ENCODE assay signal across 12 mouse cellular contexts in genomic region chr10:83984697-83985415, GRCm38 (mm10).
DNase-seq lines count a peak whose midpoint lies in the region; ATAC-seq lines count a peak whose summit lies in the region.
"Had no signal": no experiment of that assay in that cellular context is flagged by ENCODE, and none has a peak within 500 bp of the region (broad histone marks: within the 10 kb centered on the region; RNA-seq: fewer than 3 reads in every experiment).

No protein-coding gene starts in this region.

- intact Hi-C loops in left cerebral cortex, postnatal 4 days (cut with DNase I) = no loop called here
- intact Hi-C loops in left cerebral cortex, postnatal 25 days (cut with DNase I) = no loop called here
- intact Hi-C loops in heart, postnatal 14 days (cut with DNase I) = no loop called here

- WGBS in intestine, embryonic 14.5 days = 64% methylated on average over 12 of the region's 12 CpGs

- H3K4me3 ChIP-seq in intestine, embryonic 14.5 days (ENCODE audit: low read depth, low read length) = no peak overlapping the region
- H3K4me3 ChIP-seq: gastrocnemius, adult 2 months; myocyte had no signal

- no peaks in the 10 kb centered on the region for H3K36me3 ChIP-seq in intestine, embryonic 14.5 days (ENCODE audit: control insufficient read depth, insufficient read depth, low read length)

- no peak overlapping the region for H3K4me2 ChIP-seq in intestine, embryonic 14.5 days (ENCODE audit: low read length)

- no peaks in the 10 kb centered on the region for H3K27me3 ChIP-seq in intestine, embryonic 14.5 days (replicated peaks; ENCODE audit: control insufficient read depth, insufficient read depth, low read length)
- H3K27me3 ChIP-seq: Patski had no signal

- H3K27ac ChIP-seq in intestine, embryonic 14.5 days (ENCODE audit: low read depth) = no peak overlapping the region
- H3K27ac ChIP-seq: gastrocnemius, adult 2 months had no signal

- ATAC-seq in intestine, embryonic 14.5 days (replicated peaks; ENCODE audit: low FRiP score, low TSS enrichment, low read depth) = peak; percentile 60; the same call in 1 of the 2 replicates
- ATAC-seq: Patski had no signal

- no peaks in the 10 kb centered on the region for H3K9me3 ChIP-seq in intestine, embryonic 14.5 days (ENCODE audit: control insufficient read depth, low read length)

- H3K4me1 ChIP-seq in intestine, embryonic 14.5 days (replicated peaks; ENCODE audit: control insufficient read depth, insufficient read depth, low read length) = no peaks in the 10 kb centered on the region

- DNase-seq in cerebellum, adult 9-11 months = peak; percentile 11
- no peak for DNase-seq in cerebellum, adult 11 months
- peak; percentile 74 for DNase-seq in left cerebral cortex, postnatal 4 days
- DNase-seq in left cerebral cortex, postnatal 25 days (ENCODE audit: low spot score in 2 of 2) = no peak
- peak; percentile 69 for DNase-seq in brain, adult 2 months (ENCODE audit: low read depth, low spot score)
- peak; percentile 65 for DNase-seq in intestine, embryonic 14.5 days (ENCODE audit: low spot score)
- no peak for DNase-seq in thymus, postnatal 10 days (ENCODE audit: low spot score in 2 of 2)
- no peak for DNase-seq in heart, postnatal 14 days
- DNase-seq: gastrocnemius, adult 2 months; lung, postnatal 10 days had no signal

- H3K9ac ChIP-seq in intestine, embryonic 14.5 days (ENCODE audit: low read length) = no peak overlapping the region

Comparison
In these comparisons a context has a peak if more than half of its experiments do, and no peak if none do; other contexts are left out.
1. DNase-seq: peak in cerebellum, adult 9-11 months (single experiment), left cerebral cortex, postnatal 4 days (single experiment), brain, adult 2 months (single experiment) and intestine, embryonic 14.5 days (single experiment); none in cerebellum, adult 11 months (single experiment), left cerebral cortex, postnatal 25 days (0 of 2), thymus, postnatal 10 days (0 of 2) and heart, postnatal 14 days (0 of 2).